Comparison of ENCODE assay signal across 19 mouse cellular contexts in genomic region chr4:137466991-137467390, GRCm38 (mm10). TPM values are rescaled to one million over a fixed set of nuclear protein-coding genes. Genes with fewer than 3 reads are reported as not detected.
DNase-seq lines count a peak whose midpoint lies in the region; ATAC-seq lines count a peak whose summit lies in the region.
"Had no signal": no experiment of that assay in that cellular context is flagged by ENCODE, and none has a peak within 500 bp of the region (broad histone marks: within the 10 kb centered on the region; RNA-seq: fewer than 3 reads in every experiment).

No protein-coding gene starts in this region.

- WGBS in heart, embryonic 11.5 days (ENCODE audit: insufficient replicate concordance), result 35% methylated on average over 4 of the region's 4 CpGs
- WGBS in limb, embryonic 10.5 days, result 82% methylated on average over 4 of the region's 4 CpGs

- H3K4me2 ChIP-seq in heart, embryonic 11.5 days, result no peak overlapping the region
- H3K4me2 ChIP-seq: limb, embryonic 12.5 days; midbrain, embryonic 11.5 days had no signal

- peak; percentile 58 for DNase-seq in heart, adult 18-20 months
- no peak for DNase-seq in heart, postnatal 25 days (ENCODE audit: low spot score)
- DNase-seq in limb, embryonic 10.5 days (ENCODE audit: low spot score), result no peak
- no peak for DNase-seq in adipocyte (ENCODE audit: low spot score)
- no peak for DNase-seq in adrenal gland, adult 8-10 months
- no peak for DNase-seq in left cerebral cortex, adult 9 months (ENCODE audit: low spot score in 2 of 2)
- DNase-seq: adrenal gland, postnatal 10 days; B cell, adult 2 months; cerebellum, adult 9-11 months; embryo, embryonic 11 days; kidney, adult 11 months; liver, postnatal 0 days had no signal

- H3K27me3 ChIP-seq in heart, embryonic 11.5 days (ENCODE audit: control insufficient read depth, insufficient read depth, low read length), result no peaks in the 10 kb centered on the region
- H3K27me3 ChIP-seq in limb, embryonic 10.5 days (ENCODE audit: low read depth, poor library complexity, severe bottlenecking), result no peaks in the 10 kb centered on the region
- H3K27me3 ChIP-seq: limb, embryonic 12.5 days had no signal

- H3K36me3 ChIP-seq in heart, embryonic 11.5 days (ENCODE audit: control insufficient read depth, insufficient read depth, low read length), result no peaks in the 10 kb centered on the region
- H3K36me3 ChIP-seq in limb, embryonic 10.5 days, result no peaks in the 10 kb centered on the region
- H3K36me3 ChIP-seq: limb, embryonic 12.5 days had no signal

- no peak overlapping the region for H3K4me3 ChIP-seq in brown adipose tissue, adult 24 weeks (ENCODE audit: insufficient read depth, low read depth, low read length)
- no peak overlapping the region for H3K4me3 ChIP-seq in heart, embryonic 11.5 days (ENCODE audit: low read depth, low read length)
- H3K4me3 ChIP-seq in limb, embryonic 10.5 days, result no peak overlapping the region
- H3K4me3 ChIP-seq: limb, embryonic 12.5 days had no signal

- peaks cover 16% of the 10 kb centered on the region for H3K4me1 ChIP-seq in brown adipose tissue, adult 24 weeks (ENCODE audit: control insufficient read depth, insufficient read depth, insufficient read length, low read length)
- peaks cover 45% of the 10 kb centered on the region for H3K4me1 ChIP-seq in heart, embryonic 11.5 days (ENCODE audit: control insufficient read depth, insufficient read depth, low read length)
- peaks cover 66% of the 10 kb centered on the region for H3K4me1 ChIP-seq in limb, embryonic 10.5 days

- no peak overlapping the region for H3K9ac ChIP-seq in heart, embryonic 11.5 days (ENCODE audit: low read depth, low read length)
- H3K9ac ChIP-seq: limb, embryonic 12.5 days; liver, postnatal 0 days had no signal

- intact Hi-C loops in heart, postnatal 25 days (cut with DNase I), result no loop called here

- no peak for ATAC-seq in heart, embryonic 11.5 days (replicated peaks; ENCODE audit: insufficient number of reproducible peaks, low FRiP score, low TSS enrichment)
- ATAC-seq: liver, postnatal 0 days had no signal

- peak overlapping the region; percentile 67 for H3K27ac ChIP-seq in brown adipose tissue, adult 24 weeks (replicated peaks; ENCODE audit: low read depth, low read length)
- H3K27ac ChIP-seq in heart, embryonic 11.5 days (ENCODE audit: low read depth, low read length), result peak overlapping the region; percentile 87
- H3K27ac ChIP-seq in limb, embryonic 10.5 days, result peak overlapping the region; percentile 92

- no peaks in the 10 kb centered on the region for H3K9me3 ChIP-seq in heart, embryonic 11.5 days (replicated peaks; ENCODE audit: control insufficient read depth, low read length)
- H3K9me3 ChIP-seq in limb, embryonic 10.5 days (replicated peaks), result no peaks in the 10 kb centered on the region
- H3K9me3 ChIP-seq: limb, embryonic 12.5 days had no signal

RNA-seq across cellular contexts. Expression of gene Hspg2, which starts 1.6 kb away (rescaled TPM):
- total RNA-seq in heart, adult 18-20 months (2021), result 100 to 1,000 TPM; 153 to 170 TPM
- 100 to 1,000 TPM; 249 to 297 TPM for total RNA-seq in heart, postnatal 25 days (2021)
- polyA plus RNA-seq in brown adipose tissue, adult 24 weeks (2012; ENCODE audit: insufficient read depth, insufficient read length, missing spikeins), result 32.5 and 49.7 TPM in 2 replicates
- polyA plus RNA-seq in heart, embryonic 11.5 days (2014; fragmentation: Nextera tagmentation; extraction: Ambion mirVana), result 55.5 and 56.4 TPM in 2 replicates
- polyA plus RNA-seq in limb, embryonic 10.5 days (2016; fragmentation: Nextera tagmentation; extraction: Ambion mirVana), result 20.8 and 23.3 TPM in 2 replicates
- 100 to 1,000 TPM; 107 to 236 (median 145) TPM for total RNA-seq in adrenal gland, adult 8-10 months (2022)

RNA-seq across cellular contexts. Expression of gene 1700013G24Rik, which starts 13.9 kb away (rescaled TPM):
- total RNA-seq in heart, adult 18-20 months (2021), result not detected
- not detected for total RNA-seq in heart, postnatal 25 days (2021)
- not detected in 2 replicates for polyA plus RNA-seq in brown adipose tissue, adult 24 weeks (2012; ENCODE audit: insufficient read depth, insufficient read length, missing spikeins)
- not detected in 2 replicates for polyA plus RNA-seq in heart, embryonic 11.5 days (2014; fragmentation: Nextera tagmentation; extraction: Ambion mirVana)
- polyA plus RNA-seq in limb, embryonic 10.5 days (2016; fragmentation: Nextera tagmentation; extraction: Ambion mirVana), result not detected in 2 replicates
- not detected for total RNA-seq in adrenal gland, adult 8-10 months (2022)
- total RNA-seq: adrenal gland, postnatal 10 days; gastrocnemius, adult 8-10 months had no signal
- polyA plus RNA-seq: hindbrain, embryonic 11.5 days; large intestine, adult 2 months; limb, embryonic 12.5 days; liver, postnatal 0 days; midbrain, embryonic 11.5 days had no signal

RNA-seq across cellular contexts. Expression of gene Cela3b, which starts 36.7 kb away (rescaled TPM):
- not detected for total RNA-seq in heart, adult 18-20 months (2021)
- not detected for total RNA-seq in heart, postnatal 25 days (2021)
- not detected in 2 replicates for polyA plus RNA-seq in brown adipose tissue, adult 24 weeks (2012; ENCODE audit: insufficient read depth, insufficient read length, missing spikeins)
- not detected in 2 replicates for polyA plus RNA-seq in heart, embryonic 11.5 days (2014; fragmentation: Nextera tagmentation; extraction: Ambion mirVana)
- not detected in 2 replicates for polyA plus RNA-seq in limb, embryonic 10.5 days (2016; fragmentation: Nextera tagmentation; extraction: Ambion mirVana)
- under 1 TPM in 1 of 4 experiments, not detected in 3; 0.42 TPM for total RNA-seq in adrenal gland, adult 8-10 months (2022)
- total RNA-seq: adrenal gland, postnatal 10 days; gastrocnemius, adult 8-10 months had no signal
- polyA plus RNA-seq: hindbrain, embryonic 11.5 days; limb, embryonic 12.5 days; midbrain, embryonic 11.5 days had no signal

RNA-seq across cellular contexts. Expression of gene Cela3a, which starts 57.4 kb away (rescaled TPM):
- total RNA-seq in heart, adult 18-20 months (2021), result not detected
- not detected for total RNA-seq in heart, postnatal 25 days (2021)
- polyA plus RNA-seq in brown adipose tissue, adult 24 weeks (2012; ENCODE audit: insufficient read depth, insufficient read length, missing spikeins), result not detected in 2 replicates
- not detected in 2 replicates for polyA plus RNA-seq in heart, embryonic 11.5 days (2014; fragmentation: Nextera tagmentation; extraction: Ambion mirVana)
- polyA plus RNA-seq in limb, embryonic 10.5 days (2016; fragmentation: Nextera tagmentation; extraction: Ambion mirVana), result not detected in 2 replicates
- total RNA-seq in adrenal gland, adult 8-10 months (2022), result not detected
- total RNA-seq: adrenal gland, postnatal 10 days; gastrocnemius, adult 8-10 months had no signal
- polyA plus RNA-seq: hindbrain, embryonic 11.5 days; large intestine, adult 2 months; limb, embryonic 12.5 days; liver, postnatal 0 days; midbrain, embryonic 11.5 days had no signal

Comparison
In these comparisons a context has a peak if more than half of its experiments do, and no peak if none do; other contexts are left out.
1. DNase-seq: peak in heart, adult 18-20 months (2 of 2); none in heart, postnatal 25 days (single experiment), limb, embryonic 10.5 days (single experiment), adipocyte (single experiment), adrenal gland, adult 8-10 months (single experiment) and left cerebral cortex, adult 9 months (0 of 2).
2. Peak in every context shown above with its lines, with median percentiles within 50 percentile points of each other: H3K27ac ChIP-seq.